Mouse (Mus musculus) midbrain, embryonic 11.5 days (tissue): ENCODE results near the gene Krtap9-5. TPM values are rescaled to one million over a fixed set of nuclear protein-coding genes. Genes with fewer than 3 reads are reported as not detected.

Source experiments
- polyA plus RNA-seq: library from polyadenylated mRNA; unstranded; fragments of >200 nt; fragmentation: Nextera tagmentation; extraction: Ambion mirVana; gene quantifications from 2 replicates; pipeline ENCODE4 v1.2.1, GENCODE M21; 2014

The Krtap9-5 gene
- polyA plus RNA-seq, 1 experiment from 2014 or later, result not detected

Other genes starting within 250 kb of the Krtap9-5 start
- not detected in 2 replicates for gene Gm14180, start 214.2 kb upstream of the Krtap9-5 start, polyA plus RNA-seq
- gene Gm11595, start 175.6 kb upstream of the Krtap9-5 start, polyA plus RNA-seq, result not detected in 2 replicates
- gene Krtap4-8, start 167.8 kb upstream of the Krtap9-5 start, polyA plus RNA-seq, result not detected in 2 replicates
- not detected in 2 replicates for gene Krtap4-9, start 163.3 kb upstream of the Krtap9-5 start, polyA plus RNA-seq
- not detected in 2 replicates for gene Gm11596, start 155.0 kb upstream of the Krtap9-5 start, polyA plus RNA-seq
- gene Gm11569, start 149.5 kb upstream of the Krtap9-5 start, polyA plus RNA-seq, result not detected in 2 replicates
- not detected in 2 replicates for gene Gm11554, start 144.0 kb upstream of the Krtap9-5 start, polyA plus RNA-seq
- gene Krtap4-13, start 138.6 kb upstream of the Krtap9-5 start, polyA plus RNA-seq, result not detected in 2 replicates
- not detected in 2 replicates for gene Gm11564, start 132.8 kb upstream of the Krtap9-5 start, polyA plus RNA-seq
- not detected in 2 replicates for gene 2300003K06Rik, start 110.4 kb upstream of the Krtap9-5 start, polyA plus RNA-seq
- gene Krtap4-16, start 96.9 kb upstream of the Krtap9-5 start, polyA plus RNA-seq, result not detected in 2 replicates
- gene Gm11568, start 90.6 kb upstream of the Krtap9-5 start, polyA plus RNA-seq, result not detected in 2 replicates
- not detected in 2 replicates for gene Gm11559, start 84.0 kb upstream of the Krtap9-5 start, polyA plus RNA-seq
- gene Krtap9-1, start 75.1 kb upstream of the Krtap9-5 start, polyA plus RNA-seq, result not detected in 2 replicates
- gene Gm11567, start 69.3 kb upstream of the Krtap9-5 start, polyA plus RNA-seq, result not detected in 2 replicates
- gene Krtap31-1, start 40.6 kb upstream of the Krtap9-5 start, polyA plus RNA-seq, result not detected in 2 replicates
- not detected in 2 replicates for gene Gm11565, start 33.7 kb upstream of the Krtap9-5 start, polyA plus RNA-seq
- gene Krtap31-2, start 12.2 kb upstream of the Krtap9-5 start, polyA plus RNA-seq, result not detected in 2 replicates
- gene Krtap29-1, start 30.6 kb downstream of the Krtap9-5 start, polyA plus RNA-seq, result not detected in 2 replicates
- gene Krtap16-1, start 38.1 kb downstream of the Krtap9-5 start, polyA plus RNA-seq, result not detected in 2 replicates
- not detected in 2 replicates for gene Krtap17-1, start 45.5 kb downstream of the Krtap9-5 start, polyA plus RNA-seq
- gene Krt33a, start 67.7 kb downstream of the Krtap9-5 start, polyA plus RNA-seq, result not detected in 2 replicates
- not detected in 2 replicates for gene Krt33b, start 81.4 kb downstream of the Krtap9-5 start, polyA plus RNA-seq
- gene Krt34, start 93.1 kb downstream of the Krtap9-5 start, polyA plus RNA-seq, result not detected in 2 replicates
- not detected in 2 replicates for gene Krt31, start 102.1 kb downstream of the Krtap9-5 start, polyA plus RNA-seq
- not detected in 2 replicates for gene Krt32, start 139.8 kb downstream of the Krtap9-5 start, polyA plus RNA-seq
- gene Krt35, start 147.8 kb downstream of the Krtap9-5 start, polyA plus RNA-seq, result not detected in 2 replicates
- gene Krt36, start 157.2 kb downstream of the Krtap9-5 start, polyA plus RNA-seq, result not detected in 2 replicates
- gene Krt13, start 173.1 kb downstream of the Krtap9-5 start, polyA plus RNA-seq, result not detected in 2 replicates
- 0.65 and 0.89 TPM in 2 replicates for gene Krt15, start 187.5 kb downstream of the Krtap9-5 start, polyA plus RNA-seq
- 1.8 and 3.2 TPM in 2 replicates for gene Krt19, start 200.2 kb downstream of the Krtap9-5 start, polyA plus RNA-seq
- gene Krt9, start 244.8 kb downstream of the Krtap9-5 start, polyA plus RNA-seq, result not detected in 2 replicates